Comparison of ENCODE assay signal across 11 mouse cellular contexts in the genomic region with DNA sequence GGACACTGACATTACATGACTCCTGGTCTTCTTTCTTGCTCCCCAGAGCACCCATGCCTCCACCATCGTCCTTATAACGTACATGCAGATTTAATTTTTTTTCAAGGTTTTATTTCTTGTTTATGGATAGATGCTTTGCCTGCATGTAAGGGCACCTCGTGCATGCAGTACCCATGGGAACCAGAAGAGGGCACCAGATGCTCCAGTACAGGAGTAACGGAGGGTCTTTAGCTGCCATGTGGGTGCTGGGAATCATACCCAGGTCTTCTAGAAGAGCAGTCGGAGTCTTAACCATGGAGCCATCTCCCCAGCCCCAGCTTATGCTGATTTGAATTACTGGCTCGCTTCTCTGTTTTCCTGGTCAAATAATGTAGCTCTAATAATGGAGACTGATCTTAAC. TPM values are rescaled to one million over a fixed set of nuclear protein-coding genes. Genes with fewer than 3 reads are reported as not detected.
DNase-seq lines count a peak whose midpoint lies in the region; ATAC-seq and TF ChIP-seq lines count a peak whose summit lies in the region.
"Had no signal": no experiment of that assay in that cellular context is flagged by ENCODE, and none has a peak within 500 bp of the region (broad histone marks: within the 10 kb centered on the region; RNA-seq: fewer than 3 reads in every experiment).

No protein-coding gene starts in this region.

- TF ChIP-seq RAD21 in MEL (IDR thresholded peaks at IDR 0.05; ENCODE audit: low read depth, low read length) = peak; percentile 44

- no peak for TF ChIP-seq EP300 in MEL (IDR thresholded peaks at IDR 0.05; ENCODE audit: low read depth in 1 of 2, low read length in 2 of 2)

- no peak for ATAC-seq in liver, embryonic 12.5 days
- ATAC-seq in megakaryocyte progenitor cell, adult 5-6 weeks (replicated peaks; ENCODE audit: poor library complexity) = 0 out of 2 replicates have a peak, but pooled peaks have one; percentile 33

- no peak overlapping the region for H3K4me2 ChIP-seq in liver, embryonic 12.5 days

- H3K4me3 ChIP-seq in liver, adult 2 months (ENCODE audit: insufficient read depth, low read depth, low read length) = no peak overlapping the region
- H3K4me3 ChIP-seq in liver, embryonic 12.5 days = no peak overlapping the region
- H3K4me3 ChIP-seq in MEL (ENCODE audit: control insufficient read depth in 1 of 2, insufficient read depth in 1 of 2, low read depth in 2 of 2, low read length in 2 of 2) = no peak overlapping the region
- H3K4me3 ChIP-seq: erythroblast, embryonic 14.5 days; myocyte had no signal

- peak; percentile 54 for TF ChIP-seq CTCF in liver, adult 2 months (IDR thresholded peaks at IDR 0.05; ENCODE audit: low read depth, low read length)
- TF ChIP-seq CTCF in MEL (IDR thresholded peaks at IDR 0.05 in 2 of 3, conservative IDR thresholded peaks at IDR 0.05 in 1 of 3; ENCODE audit: control insufficient read depth in 1 of 3, insufficient read depth in 1 of 3, low read depth in 2 of 3, low read length in 3 of 3, poor library complexity in 1 of 3, severe bottlenecking in 1 of 3) = peak; percentile 68 to 91 (median 73)

- H3K4me1 ChIP-seq in liver, adult 2 months (ENCODE audit: control insufficient read depth, insufficient read depth, low read length) = no peaks in the 10 kb centered on the region
- peaks cover 15% of the 10 kb centered on the region for H3K4me1 ChIP-seq in liver, embryonic 12.5 days
- H3K4me1 ChIP-seq in MEL (ENCODE audit: control insufficient read depth in 1 of 2, insufficient read depth in 2 of 2, low read length in 2 of 2) = no peaks in the 10 kb centered on the region; a peak in 2 of 4 replicates

- peak; percentile 46 to 59 for DNase-seq in cerebellum, postnatal 10 days
- no peak for DNase-seq in cerebellum, adult 8-10 months
- no peak for DNase-seq in liver, adult 2 months (ENCODE audit: extremely low read depth, low read depth, low spot score)
- peak; percentile 66 for DNase-seq in MEL (ENCODE audit: low read depth, low spot score)
- no peak for DNase-seq in embryo, embryonic 10.5 days (ENCODE audit: low spot score)
- DNase-seq in adrenal gland, adult 18-20 months (ENCODE audit: low spot score in 2 of 2) = no peak

- no peak for TF ChIP-seq POLR2A in liver, adult 2 months (IDR thresholded peaks at IDR 0.05; ENCODE audit: extremely low read depth, insufficient read depth, low read length)
- no peak for TF ChIP-seq POLR2A in MEL (IDR thresholded peaks at IDR 0.05; ENCODE audit: control insufficient read depth in 1 of 2, insufficient read depth in 1 of 2, low read depth in 1 of 2, low read length in 2 of 2, poor library complexity in 1 of 2)

- peaks cover under 1% of the 10 kb centered on the region; the same call in 1 of the 2 replicates for H3K9me3 ChIP-seq in liver, embryonic 12.5 days (replicated peaks)
- no peaks in the 10 kb centered on the region for H3K9me3 ChIP-seq in MEL (replicated peaks; ENCODE audit: insufficient read depth, low read length)

- WGBS in liver, adult 2 months = 92% methylated on average over 6 of the region's 6 CpGs
- WGBS in liver, embryonic 12.5 days (ENCODE audit: insufficient replicate concordance) = 84% methylated on average over 6 of the region's 6 CpGs

- no peak overlapping the region for H3K27ac ChIP-seq in liver, adult 2 months (replicated peaks; ENCODE audit: insufficient read depth, low read depth, low read length)
- H3K27ac ChIP-seq in liver, embryonic 12.5 days = no peak overlapping the region
- H3K27ac ChIP-seq in MEL (ENCODE audit: control insufficient read depth, low read depth, low read length) = no peak overlapping the region

- no peak overlapping the region for H3K9ac ChIP-seq in liver, adult 2 months (ENCODE audit: low read depth, low read length)
- H3K9ac ChIP-seq in liver, embryonic 12.5 days = no peak overlapping the region
- H3K9ac ChIP-seq in MEL (ENCODE audit: control insufficient read depth, low read depth, low read length, poor library complexity, severe bottlenecking) = no peak overlapping the region

- no peaks in the 10 kb centered on the region for H3K27me3 ChIP-seq in liver, adult 2 months (ENCODE audit: control insufficient read depth, insufficient read depth, low read length)
- no peaks in the 10 kb centered on the region for H3K27me3 ChIP-seq in liver, embryonic 12.5 days (replicated peaks)
- no peaks in the 10 kb centered on the region for H3K27me3 ChIP-seq in MEL (ENCODE audit: control insufficient read depth in 1 of 2, insufficient read depth in 2 of 2, low read length in 2 of 2)

- no peaks in the 10 kb centered on the region for H3K36me3 ChIP-seq in liver, adult 2 months (ENCODE audit: control insufficient read depth, insufficient read depth, low read length)
- no peaks in the 10 kb centered on the region for H3K36me3 ChIP-seq in liver, embryonic 12.5 days
- H3K36me3 ChIP-seq in MEL (ENCODE audit: control insufficient read depth in 1 of 2, insufficient read depth in 2 of 2, low read length in 2 of 2) = no peaks in the 10 kb centered on the region; a peak in 1 of 4 replicates

- H3K79me2 ChIP-seq in liver, adult 2 months (ENCODE audit: control insufficient read depth, insufficient read depth, low read length) = no peaks in the 10 kb centered on the region
- no peaks in the 10 kb centered on the region for H3K79me2 ChIP-seq in MEL (ENCODE audit: control insufficient read depth, insufficient read depth, low read length, poor library complexity)

TF ChIP-seq in MEL, 35 proteins besides CTCF, POLR2A, EP300 and RAD21:
- TF ChIP-seq ETS1 (IDR thresholded peaks at IDR 0.05; ENCODE audit: low read depth, low read length) (no peak), GATA1 (IDR thresholded peaks at IDR 0.05; ENCODE audit: low read depth, low read length) (no peak), MEF2A (IDR thresholded peaks at IDR 0.05; ENCODE audit: extremely low read depth, insufficient replicate concordance, low read depth, low read length, poor library complexity, severe bottlenecking) (no peak), CHD1 (IDR thresholded peaks at IDR 0.05; ENCODE audit: low read depth, low read length) (no peak), MYC (IDR thresholded peaks at IDR 0.05; ENCODE audit: low read depth, low read length) (peak; percentile 56; the same call in 1 of the 2 replicates), TAL1 (IDR thresholded peaks at IDR 0.05; ENCODE audit: low read length) (no peak), POLR2AphosphoS2 (IDR thresholded peaks at IDR 0.05; ENCODE audit: low read length) (no peak), ZKSCAN1 (IDR thresholded peaks at IDR 0.05; ENCODE audit: low read depth, low read length) (no peak), USF1 (IDR thresholded peaks at IDR 0.05; ENCODE audit: low read depth, low read length) (no peak), SMC3 (IDR thresholded peaks at IDR 0.05; ENCODE audit: low read depth, low read length) (peak; percentile 47), ZC3H11A (IDR thresholded peaks at IDR 0.05; ENCODE audit: low read depth, low read length) (no peak), ZNF384 (IDR thresholded peaks at IDR 0.05; ENCODE audit: low read depth, low read length) (no peak)

RNA-seq across cellular contexts. Expression of gene Katnal1, which starts 13.2 kb away (rescaled TPM):
- 3.9 and 4.2 TPM in 2 replicates for total RNA-seq in liver, adult 2 months (2014; rRNA removed)
- 1.5 and 2.0 TPM in 2 replicates for polyA plus RNA-seq in liver, adult 2 months (2012; rRNA removed)
- polyA plus RNA-seq in liver, embryonic 12.5 days (2016; fragmentation: Nextera tagmentation; extraction: Ambion mirVana) = 18.3 and 18.9 TPM in 2 replicates
- total RNA-seq in MEL (2012; rRNA removed) = 13.6 and 14.8 TPM in 2 replicates
- 10 to 100 TPM in 1 of 2 experiments, not detected in 1; 12.8 TPM for polyA plus RNA-seq in MEL (2012; ENCODE audit: insufficient read depth in 1 of 2, insufficient read length in 2 of 2, low read depth in 1 of 2, low replicate concordance in 2 of 2, missing spikeins in 1 of 2)
- total RNA-seq in megakaryocyte progenitor cell, adult 5-6 weeks (2015) = 5.6 and 6.5 TPM in 2 replicates
- total RNA-seq in megakaryocyte progenitor cell, adult 5-6 weeks (2017) = 6.9 and 9.0 TPM in 2 replicates
- total RNA-seq in adrenal gland, adult 18-20 months (2021) = 1 to 10 TPM; 5.8 to 8.3 TPM

RNA-seq across cellular contexts. Expression of gene Gm42791, which starts 52.6 kb away (rescaled TPM):
- total RNA-seq in liver, adult 2 months (2014; rRNA removed) = not detected in 2 replicates
- polyA plus RNA-seq in liver, adult 2 months (2012; rRNA removed) = not detected in 2 replicates
- 0.51 and 1.7 TPM in 2 replicates for polyA plus RNA-seq in liver, embryonic 12.5 days (2016; fragmentation: Nextera tagmentation; extraction: Ambion mirVana)
- total RNA-seq in MEL (2012; rRNA removed) = 1.2 TPM in 1 of 2 replicates, not detected in the other
- polyA plus RNA-seq in MEL (2012; ENCODE audit: insufficient read depth in 1 of 2, insufficient read length in 2 of 2, low read depth in 1 of 2, low replicate concordance in 2 of 2, missing spikeins in 1 of 2) = 1 to 10 TPM in 1 of 2 experiments, not detected in 1; 2.1 TPM
- not detected in 2 replicates for total RNA-seq in megakaryocyte progenitor cell, adult 5-6 weeks (2015)
- not detected in 2 replicates for total RNA-seq in megakaryocyte progenitor cell, adult 5-6 weeks (2017)
- 1 to 10 TPM; 3.4 to 8.0 TPM for total RNA-seq in adrenal gland, adult 18-20 months (2021)
- polyA plus RNA-seq: heart, embryonic 14.5 days had no signal

Comparison
In these comparisons a context has a peak if more than half of its experiments do, and no peak if none do; other contexts are left out.
1. DNase-seq: peak in cerebellum, postnatal 10 days (2 of 2) and MEL (single experiment); none in cerebellum, adult 8-10 months (single experiment), liver, adult 2 months (single experiment), embryo, embryonic 10.5 days (single experiment) and adrenal gland, adult 18-20 months (0 of 2).